Mouse (Mus musculus): ENCODE results near the gene Lamb3. TPM values are rescaled to one million over a fixed set of nuclear protein-coding genes. Genes with fewer than 3 reads are reported as not detected.

Lamb3 gene
- polyA plus RNA-seq, 1 experiment from 2014 or later = 0.17 TPM

DNA sequence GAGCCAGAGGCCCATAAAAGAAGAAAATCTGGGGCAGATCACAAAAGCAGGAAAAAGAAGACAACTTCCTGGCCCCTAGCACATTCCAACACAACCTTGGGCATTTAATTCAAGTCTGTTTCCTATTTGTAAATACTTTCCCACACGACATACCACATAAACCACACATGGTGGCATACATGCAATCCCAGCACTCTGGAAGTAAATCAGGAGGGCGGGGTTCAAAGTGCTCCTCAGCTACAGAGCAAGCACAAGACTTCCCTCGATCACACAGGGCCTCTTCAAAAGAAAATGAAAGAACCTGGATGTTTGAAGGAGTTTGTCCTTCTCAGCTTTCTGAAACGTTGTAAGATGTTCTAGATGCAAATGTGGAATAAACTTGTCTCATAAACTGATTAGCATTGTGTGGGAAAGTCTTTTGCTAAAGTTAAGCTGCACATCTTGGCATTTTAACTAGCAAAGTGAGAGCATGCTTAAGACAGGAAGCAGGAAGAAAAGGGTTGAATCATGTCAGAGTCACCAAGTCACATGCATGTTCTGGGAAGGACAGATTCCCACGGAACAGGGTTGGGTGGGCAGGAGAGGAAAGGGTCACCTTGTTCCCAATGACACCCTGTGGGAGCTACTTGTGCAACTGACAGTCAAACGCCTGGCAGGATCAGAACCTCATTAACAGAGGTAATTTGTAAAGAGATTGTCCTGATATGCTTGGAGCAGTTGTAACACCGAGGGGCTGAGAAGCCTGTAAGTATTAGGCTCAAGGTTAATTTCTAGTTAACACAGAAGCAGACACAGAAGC, 19.4 kb downstream of the Lamb3 start:
- ChIA-PET CTCF (interaction anchor here (0.8 to 2.8 kb wide), 3 partner anchors 11 to 86 kb away, joined by 3 to 13 read pairs (median 3); no protein-coding TSS in a partner anchor), POLR2A (interaction anchor here (0.6 to 1.2 kb wide), 2 partner anchors 26 to 1061 kb away, joined by 3 read pairs; no protein-coding TSS in a partner anchor)
- in situ Hi-C loops (cut with MboI; ENCODE audit: low pct_unique_long_range_greater_than_20kb) = no loop called here
- DNase-seq (ENCODE audit: low read depth, low spot score) = no peak
- no peaks in the 10 kb centered on the region for H3K27me3 ChIP-seq
- no peak for ATAC-seq
- TF ChIP-seq CTCF (IDR thresholded peaks at IDR 0.05) = no peak

GRCm38 (mm10) chr1:193227537-193227936, 20.0 kb downstream of the Lamb3 start:
- in situ Hi-C loops (cut with MboI; ENCODE audit: low pct_unique_long_range_greater_than_20kb) = no loop called here
- no peak for TF ChIP-seq CTCF (IDR thresholded peaks at IDR 0.05)
- CTCF ChIA-PET = interaction anchor here (0.5 to 1.7 kb wide), 2 partner anchors 16 to 41 kb away, joined by 3 read pairs; no protein-coding TSS in a partner anchor

DNA sequence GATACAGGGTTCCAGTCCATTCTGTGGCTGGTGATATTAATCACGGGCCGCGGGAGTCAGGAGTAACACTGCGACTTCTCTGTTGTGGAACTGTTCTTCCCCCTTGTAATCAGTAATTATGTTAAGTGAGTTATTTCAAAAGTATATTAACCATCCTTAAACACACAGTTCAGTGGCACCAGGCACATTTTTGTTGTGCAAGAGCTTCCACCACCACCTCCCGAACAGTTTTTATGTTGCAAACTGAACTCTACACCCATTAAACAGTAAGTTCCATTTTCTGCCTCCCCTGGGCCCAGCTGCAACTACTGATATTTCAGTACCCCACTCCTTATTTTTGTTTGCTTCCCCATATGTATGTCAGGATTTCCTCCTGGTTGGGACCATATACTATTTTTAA, 22.1 kb downstream of the Lamb3 start:
- no peaks in the 10 kb centered on the region for H3K27me3 ChIP-seq
- no peak for TF ChIP-seq CTCF (IDR thresholded peaks at IDR 0.05)
- ChIA-PET CTCF (no interaction called here), POLR2A (interaction anchor here (0.7 kb wide), 1 partner anchor 1253 kb away, joined by 3 read pairs; no protein-coding TSS in a partner anchor)
- ATAC-seq = no peak
- in situ Hi-C loops (cut with MboI; ENCODE audit: low pct_unique_long_range_greater_than_20kb) = no loop called here
- DNase-seq (ENCODE audit: low read depth, low spot score) = no peak

More at GRCm38 (mm10) chr1:193227537-193227936, 20.0 kb downstream of the Lamb3 start:
- no peak for DNase-seq (ENCODE audit: low read depth, low spot score)
- H3K27me3 ChIP-seq = no peaks in the 10 kb centered on the region
- ATAC-seq = no peak
- POLR2A ChIA-PET = interaction anchor here (0.7 to 1.2 kb wide), 2 partner anchors 25 to 64 kb away, joined by 3 read pairs; no protein-coding TSS in a partner anchor

GRCm38 (mm10) chr1:193230531-193230930, 23.0 kb downstream of the Lamb3 start:
- DNase-seq (ENCODE audit: low read depth, low spot score) (no peak), ATAC-seq (no peak)
- ChIA-PET CTCF (no interaction called here), POLR2A (interaction anchor here (0.7 kb wide), 1 partner anchor 1254 kb away, joined by 3 read pairs; no protein-coding TSS in a partner anchor)
- no peaks in the 10 kb centered on the region for H3K27me3 ChIP-seq
- TF ChIP-seq CTCF (IDR thresholded peaks at IDR 0.05) = no peak
- in situ Hi-C loops (cut with MboI; ENCODE audit: low pct_unique_long_range_greater_than_20kb) = no loop called here

DNA sequence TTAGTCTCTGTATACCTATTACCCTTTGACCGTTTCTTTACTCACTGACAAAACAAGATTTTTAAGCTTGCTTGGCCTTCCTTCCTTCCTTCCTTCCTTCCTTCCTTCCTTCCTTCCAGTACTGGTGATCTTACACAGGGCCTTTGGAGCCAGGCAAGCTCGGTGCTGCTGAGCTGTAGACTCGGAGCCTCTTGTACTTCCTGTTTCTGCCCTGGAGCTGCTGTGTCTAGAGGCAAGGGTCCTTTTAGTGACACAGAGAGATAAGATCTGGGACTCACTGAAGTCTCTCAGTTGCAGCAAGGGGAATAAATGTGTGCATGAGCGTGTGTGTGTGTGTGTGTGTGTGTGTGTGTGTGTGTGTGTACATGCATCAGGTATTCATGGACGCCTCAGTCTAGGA, 23.4 kb downstream of the Lamb3 start:
- ATAC-seq (no peak), DNase-seq (ENCODE audit: low read depth, low spot score) (no peak)
- no peak for TF ChIP-seq CTCF (IDR thresholded peaks at IDR 0.05)
- H3K27me3 ChIP-seq = no peaks in the 10 kb centered on the region
- ChIA-PET POLR2A (no interaction called here), CTCF (no interaction called here)
- in situ Hi-C loops (cut with MboI; ENCODE audit: low pct_unique_long_range_greater_than_20kb) = no loop called here

DNA sequence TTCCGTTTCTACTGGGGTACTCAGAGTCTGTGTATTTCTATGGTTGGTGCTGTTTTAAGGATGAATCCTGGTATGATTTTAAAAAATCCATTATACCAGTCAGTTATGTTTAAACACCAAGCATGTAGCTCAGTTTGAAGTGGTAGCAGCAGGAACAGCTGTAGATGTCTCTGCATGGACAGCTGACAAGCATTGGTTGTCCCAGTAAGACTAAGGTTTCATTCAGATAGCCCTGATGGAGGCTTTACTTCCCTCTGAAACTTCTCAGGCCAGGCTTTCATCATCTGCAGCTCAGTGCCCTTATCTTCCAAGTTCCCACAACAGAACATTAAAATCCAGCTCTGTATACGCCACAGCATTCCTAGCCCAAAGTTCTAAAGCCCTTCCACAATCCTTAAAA, 25.2 kb downstream of the Lamb3 start:
- no peak for DNase-seq (ENCODE audit: low read depth, low spot score)
- no peaks in the 10 kb centered on the region for H3K27me3 ChIP-seq
- POLR2A ChIA-PET = no interaction called here
- TF ChIP-seq CTCF (IDR thresholded peaks at IDR 0.05) = no peak
- in situ Hi-C loops (cut with MboI; ENCODE audit: low pct_unique_long_range_greater_than_20kb) = no loop called here
- CTCF ChIA-PET = interaction anchor here (1.4 kb wide), 1 partner anchor 150 kb away, joined by 3 read pairs; no protein-coding TSS in a partner anchor
- ATAC-seq = no peak

DNA sequence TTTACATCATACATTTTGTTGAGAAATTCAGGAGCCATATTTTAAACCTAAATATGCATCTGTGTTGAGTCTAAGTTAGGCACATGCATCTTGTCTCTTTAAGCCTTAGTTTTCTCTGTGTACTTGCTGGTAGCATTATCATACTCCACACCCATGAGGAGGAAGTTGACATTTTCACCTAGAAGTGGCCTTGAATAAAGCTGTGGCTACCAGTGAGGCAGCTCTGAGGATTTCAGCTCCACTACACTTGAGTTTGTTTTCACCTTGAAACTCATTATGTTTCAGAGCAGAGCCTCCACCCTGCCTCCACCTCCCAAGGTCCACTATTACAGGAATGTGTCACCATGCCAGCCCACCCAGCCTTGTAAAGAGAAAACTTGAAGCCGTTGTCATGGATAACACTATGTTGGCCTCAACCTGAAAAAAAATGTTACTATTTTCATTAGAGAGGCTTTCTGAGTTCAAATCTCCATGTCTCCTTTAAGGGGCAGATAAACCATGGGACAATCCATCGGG, 26.7 kb downstream of the Lamb3 start:
- ChIA-PET POLR2A (no interaction called here), CTCF (interaction anchor here (1.2 kb wide), 1 partner anchor 275 kb away, joined by 3 read pairs; no protein-coding TSS in a partner anchor)
- in situ Hi-C loops (cut with MboI; ENCODE audit: low pct_unique_long_range_greater_than_20kb) = no loop called here
- no peak for TF ChIP-seq CTCF (IDR thresholded peaks at IDR 0.05)
- no peak for ATAC-seq
- no peaks in the 10 kb centered on the region for H3K27me3 ChIP-seq
- DNase-seq (ENCODE audit: low read depth, low spot score) = no peak

GRCm38 (mm10) chr1:193234930-193235329, 27.4 kb downstream of the Lamb3 start:
- DNase-seq (ENCODE audit: low read depth, low spot score) (no peak), ATAC-seq (no peak)
- in situ Hi-C loops (cut with MboI; ENCODE audit: low pct_unique_long_range_greater_than_20kb) = no loop called here
- ChIA-PET POLR2A (no interaction called here), CTCF (interaction anchor here (1.0 kb wide), 1 partner anchor 10 kb away, joined by 3 read pairs; no protein-coding TSS in a partner anchor)
- H3K27me3 ChIP-seq = no peaks in the 10 kb centered on the region
- no peak for TF ChIP-seq CTCF (IDR thresholded peaks at IDR 0.05)

GRCm38 (mm10) chr1:193238426-193238825, 30.9 kb downstream of the Lamb3 start:
- no peak for TF ChIP-seq CTCF (IDR thresholded peaks at IDR 0.05)
- ATAC-seq = no peak
- in situ Hi-C loops (cut with MboI; ENCODE audit: low pct_unique_long_range_greater_than_20kb) = no loop called here

GRCm38 (mm10) chr1:193241436-193241835, 33.9 kb downstream of the Lamb3 start:
- in situ Hi-C loops (cut with MboI; ENCODE audit: low pct_unique_long_range_greater_than_20kb) = no loop called here
- POLR2A ChIA-PET = no interaction called here

More at GRCm38 (mm10) chr1:193238426-193238825, 30.9 kb downstream of the Lamb3 start:
- H3K27me3 ChIP-seq = no peaks in the 10 kb centered on the region
- POLR2A ChIA-PET = no interaction called here
- CTCF ChIA-PET = no interaction called here
- no peak for DNase-seq (ENCODE audit: low read depth, low spot score)

DNA sequence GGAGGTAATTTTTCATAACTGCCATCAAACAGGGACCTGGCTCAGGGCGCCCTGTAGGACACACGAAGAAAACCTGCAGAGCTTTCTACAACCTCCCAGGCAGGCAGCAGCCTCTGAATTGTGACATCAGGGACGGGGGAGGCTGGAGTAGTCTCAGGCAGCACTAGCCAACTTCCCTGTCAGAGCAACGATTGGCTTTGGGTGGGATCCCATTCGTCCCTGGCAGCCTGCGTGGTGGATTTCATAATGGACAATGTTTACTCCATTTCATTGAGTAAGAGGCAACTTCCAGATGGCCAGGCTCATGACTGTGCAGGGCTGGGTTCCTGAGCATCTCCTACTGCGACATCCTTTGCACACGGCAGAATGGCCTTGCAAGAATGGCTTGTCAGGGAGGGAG, 34.7 kb downstream of the Lamb3 start:
- H3K27me3 ChIP-seq = no peaks in the 10 kb centered on the region
- ChIA-PET POLR2A (no interaction called here), CTCF (interaction anchor here (1.5 kb wide), 1 partner anchor 104 kb away, joined by 3 read pairs; no protein-coding TSS in a partner anchor)
- ATAC-seq (no peak), DNase-seq (ENCODE audit: low read depth, low spot score) (no peak)
- TF ChIP-seq CTCF (IDR thresholded peaks at IDR 0.05) = no peak
- in situ Hi-C loops (cut with MboI; ENCODE audit: low pct_unique_long_range_greater_than_20kb) = no loop called here

More at GRCm38 (mm10) chr1:193241436-193241835, 33.9 kb downstream of the Lamb3 start:
- CTCF ChIA-PET = no interaction called here
- ATAC-seq (no peak), DNase-seq (ENCODE audit: low read depth, low spot score) (no peak)
- H3K27me3 ChIP-seq = no peaks in the 10 kb centered on the region
- no peak for TF ChIP-seq CTCF (IDR thresholded peaks at IDR 0.05)

Measured in Patski (cell line).